Mouse (Mus musculus): Measurements from ENCODE around the gene Rnf145.
A peak's percentile ranks its signal among the peaks of the same experiment; 100 is the strongest.

Rnf145 gene

DNA sequence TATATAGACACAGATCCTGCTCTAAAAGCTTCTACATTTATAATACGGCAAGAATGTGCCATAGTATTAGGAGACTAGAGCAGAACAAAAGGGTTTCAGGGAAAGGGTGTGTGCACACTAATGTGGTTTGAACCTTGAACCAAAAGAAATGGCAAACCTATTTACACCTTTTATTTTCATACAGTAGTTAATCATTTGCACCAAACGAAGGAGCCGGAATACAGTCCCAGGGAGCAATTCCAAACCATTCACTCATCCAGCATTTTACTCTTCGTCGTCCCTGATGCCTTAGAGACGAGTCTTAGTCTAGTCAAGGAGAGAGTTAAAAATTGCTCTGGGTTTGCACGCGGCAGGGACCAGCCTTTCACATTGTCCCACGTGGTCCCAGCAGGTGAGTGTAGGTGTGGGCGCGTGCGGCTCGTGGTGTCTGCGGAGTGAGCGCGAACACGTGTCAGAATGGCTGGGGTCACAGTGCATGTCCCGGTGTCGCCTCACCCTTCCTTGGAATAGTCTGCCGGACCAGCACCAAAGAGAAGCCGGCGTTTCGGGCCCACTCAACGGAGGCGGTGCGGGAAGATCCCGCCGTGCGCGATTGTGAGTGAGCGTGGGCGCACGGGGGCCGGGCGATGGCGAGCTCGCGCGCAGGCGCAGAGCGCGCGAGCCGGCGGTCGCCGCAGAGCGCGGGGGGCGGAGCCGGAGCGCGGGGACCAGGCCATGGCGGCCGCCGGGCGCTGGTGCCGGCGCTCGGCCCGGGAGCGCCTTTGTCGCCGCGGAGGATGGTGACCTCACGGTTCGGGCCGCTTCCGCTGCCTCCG is at the start of gene Rnf145:
Gene Rnf145 (plus strand): TSS at position 684 of the 815 bp plus-strand sequence.
- peak; percentile 84 to 93 for DNase-seq (ENCODE audit: inconsistent age in 2 of 2, low spot score in 1 of 2)

DNA sequence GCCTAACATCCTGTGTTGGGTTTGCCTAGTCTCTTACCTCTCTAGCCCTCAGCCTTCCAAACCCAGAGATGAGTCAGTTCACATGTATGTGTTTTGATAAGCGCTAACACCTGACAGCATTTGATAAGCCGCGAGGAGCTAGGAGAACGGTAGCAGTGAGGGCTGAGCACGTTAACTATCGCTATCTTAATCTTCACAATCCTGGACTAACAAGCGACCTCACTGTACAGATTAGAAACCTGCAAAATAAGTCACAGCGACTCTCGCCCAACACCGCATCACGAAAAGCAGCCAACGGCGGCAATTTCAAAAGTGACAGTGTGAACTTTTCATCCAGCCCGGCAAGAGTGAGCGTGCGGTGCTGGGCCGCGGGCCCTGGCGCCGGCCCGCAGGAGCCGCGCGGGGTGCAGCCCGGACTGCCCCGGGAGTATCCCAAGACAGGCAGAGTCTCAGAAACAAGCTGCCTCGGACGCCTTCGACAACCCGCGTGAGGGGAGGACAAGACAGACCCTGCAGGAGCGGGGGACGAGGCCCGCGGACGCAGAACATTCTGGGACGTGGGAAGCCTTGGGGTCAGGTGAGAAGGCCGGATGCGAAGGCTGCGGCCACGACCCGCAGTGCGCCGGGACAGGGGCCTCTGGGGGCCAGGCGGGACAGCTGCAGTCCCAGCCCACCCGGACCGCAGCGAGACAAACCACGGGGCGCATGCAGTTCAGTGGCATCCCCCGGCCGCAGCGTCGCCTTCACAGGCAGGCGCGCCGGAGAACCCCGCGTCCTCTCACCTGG is 48.9 kb upstream of the Rnf145 start:
- no peak for DNase-seq (ENCODE audit: inconsistent age in 2 of 2, low spot score in 1 of 2)

GRCm38 (mm10) chr11:44470432-44471336 is 48.1 kb upstream of the Rnf145 start, which contains the start of gene Ublcp1:
Gene Ublcp1 (minus strand): TSS chr11:44470498.
- peak; percentile 94 to 98 for DNase-seq (ENCODE audit: inconsistent age in 2 of 2, low spot score in 1 of 2)

- DNase-seq (ENCODE audit: inconsistent age in 2 of 2, low spot score in 1 of 2), result peak; percentile 13 to 57
Measured at GRCm38 (mm10) chr11:44471337-44471995, 47.3 kb upstream of the Rnf145 start.

DNA sequence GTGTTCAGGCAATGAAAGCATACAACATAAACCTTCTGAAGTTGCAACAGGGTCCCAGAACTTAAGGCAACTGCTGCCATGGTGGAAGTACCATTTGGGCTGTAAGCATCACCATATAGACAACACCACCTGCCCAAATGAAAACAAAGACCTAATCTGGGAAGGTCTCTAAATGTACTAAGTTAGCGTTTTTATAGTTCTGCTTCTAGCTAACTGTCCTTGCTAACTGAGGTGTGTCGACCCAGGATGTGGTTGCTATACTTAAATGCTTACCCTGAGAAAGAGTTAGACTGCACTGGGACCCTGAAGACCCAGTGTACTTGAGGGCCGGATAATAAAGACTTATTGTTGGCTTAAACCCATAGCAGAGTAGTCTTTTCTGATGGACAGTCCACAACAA is 43.3 kb upstream of the Rnf145 start:
- DNase-seq (ENCODE audit: inconsistent age in 2 of 2, low spot score in 1 of 2), result no peak

DNA sequence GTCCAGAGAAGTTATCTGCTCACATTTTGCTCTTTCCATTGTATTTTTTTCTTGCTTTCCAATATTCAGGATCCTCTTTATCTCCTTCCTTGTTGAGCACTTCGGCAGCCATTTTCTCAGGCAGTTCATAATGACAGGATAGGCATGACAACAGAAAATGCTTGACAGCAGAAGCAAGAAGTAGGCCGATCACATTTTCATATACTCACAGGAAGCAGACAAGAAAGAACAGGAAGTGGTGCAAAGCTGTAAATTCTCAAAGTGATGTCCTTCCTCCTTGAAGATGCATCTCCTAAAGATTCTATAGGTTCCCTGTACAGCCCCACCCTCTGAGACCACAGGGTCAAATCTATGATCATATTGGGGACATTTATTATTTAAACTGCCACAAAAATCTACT is 42.3 kb upstream of the Rnf145 start:
- no peak for DNase-seq (ENCODE audit: inconsistent age in 2 of 2, low spot score in 1 of 2)

DNA sequence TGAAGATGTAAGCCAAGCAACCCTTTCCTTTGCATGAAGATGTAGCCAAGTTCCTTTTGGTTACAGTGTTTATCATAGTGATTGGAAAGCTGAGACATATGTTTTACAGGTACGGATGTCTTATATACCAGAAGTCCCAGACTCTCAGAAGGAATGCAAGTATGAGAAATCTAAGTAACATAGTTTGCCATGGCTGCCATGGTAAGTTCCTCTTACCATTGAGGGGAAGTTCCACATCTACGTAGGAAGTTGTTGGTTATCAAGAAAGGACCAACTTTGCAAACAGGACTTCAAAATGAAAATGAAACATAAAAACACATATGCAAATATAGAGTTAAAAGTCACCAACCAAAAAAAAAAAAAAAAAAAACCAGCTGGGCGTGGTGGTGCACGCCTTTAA is 40.4 kb upstream of the Rnf145 start:
- no peak for DNase-seq (ENCODE audit: inconsistent age in 2 of 2, low spot score in 1 of 2)

DNA sequence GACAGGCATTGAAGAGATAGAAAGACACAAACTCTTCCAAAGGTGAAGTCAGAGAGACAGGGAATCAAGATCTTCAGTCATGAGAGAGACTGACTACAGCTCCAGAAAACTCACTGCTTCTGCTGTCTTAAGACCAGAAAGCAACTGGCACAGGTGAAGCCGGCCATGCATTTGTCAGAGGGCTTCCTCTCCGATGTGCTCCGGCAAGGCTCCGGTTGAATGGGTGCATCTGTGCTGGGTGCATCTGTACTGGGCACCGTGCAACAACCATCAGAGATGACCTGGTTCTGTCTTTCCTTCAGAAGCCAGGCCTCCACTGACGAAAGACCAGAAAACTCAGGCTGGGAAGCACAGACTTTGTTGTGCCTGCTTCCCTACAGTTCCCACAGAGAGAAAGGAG is 38.5 kb upstream of the Rnf145 start:
- no peak for DNase-seq (ENCODE audit: inconsistent age in 2 of 2, low spot score in 1 of 2)

DNA sequence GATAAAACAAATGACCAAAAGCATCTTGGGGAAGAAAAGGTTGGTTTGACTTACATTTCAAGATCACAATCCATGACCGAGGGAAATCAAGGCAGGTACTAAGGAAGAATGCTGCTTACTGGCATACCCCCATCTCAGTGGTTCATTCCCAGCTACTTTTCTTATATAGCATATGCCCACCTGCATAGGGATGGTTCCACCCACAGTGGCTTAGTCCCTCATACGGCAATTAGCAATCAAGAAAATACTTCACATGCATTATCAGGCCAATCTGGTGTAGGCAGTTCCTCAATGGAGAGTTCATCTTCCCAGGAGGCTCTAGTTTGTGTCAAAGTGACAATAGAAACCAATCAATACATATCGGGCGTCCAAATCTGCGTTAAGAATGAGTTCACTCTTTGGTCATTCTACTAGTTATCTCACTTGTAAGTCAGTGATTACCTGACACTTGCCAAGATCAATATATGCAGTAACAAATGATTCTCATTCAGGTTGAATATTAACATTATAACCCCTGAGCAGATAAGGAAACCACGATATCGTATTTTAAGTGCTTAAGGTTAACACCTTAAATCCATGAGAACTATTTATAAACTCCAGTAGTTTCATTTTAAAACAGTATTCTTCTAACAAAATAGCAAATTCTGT is 33.6 kb upstream of the Rnf145 start:
- no peak for DNase-seq (ENCODE audit: inconsistent age in 2 of 2, low spot score in 1 of 2)

- DNase-seq (ENCODE audit: inconsistent age in 2 of 2, low spot score in 1 of 2), result no peak
Measured at GRCm38 (mm10) chr11:44489117-44489516, 29.6 kb upstream of the Rnf145 start.

DNA sequence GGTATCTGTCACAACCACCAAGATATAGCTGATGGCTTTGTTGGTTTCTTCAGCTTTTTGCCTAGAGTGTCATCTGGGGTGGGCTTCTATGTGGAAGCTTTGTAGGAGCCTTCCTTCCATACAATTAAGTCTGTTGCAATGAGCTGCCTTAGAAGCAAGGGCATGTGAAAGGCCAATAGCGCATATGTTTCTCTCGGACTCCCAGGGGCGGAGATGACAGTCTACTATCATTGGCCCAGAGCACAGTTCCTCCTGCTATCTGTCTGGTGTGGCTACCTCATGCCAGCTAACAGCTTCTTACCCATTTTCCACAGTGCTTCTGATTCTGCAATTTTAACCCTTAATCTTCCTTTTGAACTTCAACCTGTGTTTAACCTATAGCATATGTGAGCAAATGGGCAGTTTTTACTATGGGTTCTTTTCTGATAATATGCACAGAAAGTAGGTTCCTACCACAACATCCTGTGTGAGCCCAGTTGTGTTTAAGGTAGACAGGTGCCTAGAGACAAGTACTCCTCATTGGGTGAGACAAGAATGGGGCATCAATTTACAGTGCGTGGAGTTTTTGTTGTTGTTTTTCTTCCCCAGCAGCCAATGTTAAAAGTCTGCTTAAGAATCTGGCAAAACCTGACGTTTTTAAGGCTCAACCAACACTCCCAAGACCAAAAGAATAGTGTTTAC is 24.0 kb upstream of the Rnf145 start:
- DNase-seq (ENCODE audit: inconsistent age in 2 of 2, low spot score in 1 of 2), result no peak

GRCm38 (mm10) chr11:44496217-44496616 is 22.5 kb upstream of the Rnf145 start:
- peak in 1 of 2 experiments; percentile 33 for DNase-seq (ENCODE audit: inconsistent age in 2 of 2, low spot score in 1 of 2)

- DNase-seq (ENCODE audit: inconsistent age in 2 of 2, low spot score in 1 of 2), result no peak
Measured at GRCm38 (mm10) chr11:44498412-44499272, 20.1 kb upstream of the Rnf145 start.

DNA sequence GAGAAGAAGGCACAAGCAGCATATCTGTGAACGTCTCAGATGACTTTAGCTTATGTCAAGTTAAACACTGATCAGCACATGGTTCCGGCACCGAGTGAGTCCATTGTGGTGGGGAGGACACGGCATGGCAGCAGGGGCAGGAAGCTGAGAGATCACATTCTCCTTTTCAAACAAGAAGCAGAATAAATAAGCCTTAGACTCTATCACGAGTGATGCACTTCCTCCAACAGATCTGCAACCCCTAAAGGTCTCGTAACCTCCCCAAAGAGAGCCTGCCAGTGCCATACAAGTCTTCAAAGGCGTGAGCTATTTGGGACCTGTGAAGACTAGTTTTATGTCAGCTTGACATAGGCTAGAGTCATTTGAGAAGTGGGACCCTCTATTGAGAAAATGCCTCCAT is 17.8 kb upstream of the Rnf145 start:
- DNase-seq (ENCODE audit: inconsistent age in 2 of 2, low spot score in 1 of 2), result no peak

DNA sequence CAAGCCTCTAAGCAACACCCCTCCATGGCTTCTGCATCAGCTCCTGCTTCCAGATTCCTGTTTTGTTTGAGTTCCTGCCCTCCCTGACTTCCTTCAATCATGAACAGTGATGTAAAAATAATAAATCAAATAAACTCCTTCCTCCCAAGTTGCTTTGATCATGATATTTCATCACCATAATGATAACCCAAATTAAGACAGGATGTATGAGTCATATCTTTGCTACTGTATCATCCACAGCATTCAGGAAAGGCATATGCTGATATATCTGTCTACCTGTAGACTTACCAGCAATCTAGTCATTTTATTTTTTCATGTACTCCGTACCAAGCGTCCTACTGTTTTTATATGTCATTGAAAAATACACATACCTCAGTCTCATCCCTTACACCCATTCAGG is 17.3 kb upstream of the Rnf145 start:
- DNase-seq (ENCODE audit: inconsistent age in 2 of 2, low spot score in 1 of 2), result no peak

- no peak for DNase-seq (ENCODE audit: inconsistent age in 2 of 2, low spot score in 1 of 2)
Measured at GRCm38 (mm10) chr11:44502931-44503330, 15.8 kb upstream of the Rnf145 start.

DNA sequence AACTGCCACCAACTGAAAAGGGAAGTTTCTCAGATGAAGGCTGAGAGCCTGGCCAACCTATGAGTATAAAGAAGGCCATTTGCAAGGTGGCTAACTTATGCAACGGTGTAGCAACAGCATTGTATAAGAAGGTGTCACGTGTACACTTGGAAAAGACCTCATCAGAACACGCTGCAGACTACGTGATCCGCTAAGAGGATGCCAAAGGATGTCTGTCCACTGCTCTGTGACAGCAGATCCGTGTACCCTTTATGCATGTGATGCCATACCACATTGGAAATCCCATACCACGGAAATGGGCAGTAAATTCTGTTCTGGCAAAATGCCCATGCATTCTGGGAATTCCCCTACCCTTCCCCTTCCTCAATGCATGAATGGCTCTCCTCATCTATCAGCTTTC is 14.6 kb upstream of the Rnf145 start:
- DNase-seq (ENCODE audit: inconsistent age in 2 of 2, low spot score in 1 of 2), result no peak

- DNase-seq (ENCODE audit: inconsistent age in 2 of 2, low spot score in 1 of 2), result no peak
Measured at GRCm38 (mm10) chr11:44504761-44505160, 14.0 kb upstream of the Rnf145 start.

DNA sequence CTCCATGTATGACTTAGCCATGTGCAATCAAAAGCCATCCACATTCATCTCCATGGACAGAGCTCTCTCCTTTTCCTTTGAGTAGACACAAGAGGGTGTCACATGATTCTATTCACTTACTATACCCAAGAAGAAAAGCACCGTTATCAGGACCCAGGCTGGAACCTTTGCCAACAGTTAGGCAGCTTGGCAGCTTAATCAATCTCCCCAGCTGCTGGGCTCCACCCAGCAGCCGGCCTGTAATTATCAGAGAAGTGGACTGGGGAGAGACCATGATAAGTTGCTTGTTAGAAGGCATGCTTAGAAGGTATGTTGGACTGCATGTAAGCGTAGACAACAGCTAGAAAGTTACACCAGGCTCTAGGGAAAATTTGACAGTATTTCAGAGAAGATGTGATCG is 9.9 kb upstream of the Rnf145 start:
- no peak for DNase-seq (ENCODE audit: inconsistent age in 2 of 2, low spot score in 1 of 2)

All from adrenal gland, adult (tissue).